Mouse (Mus musculus) urinary bladder, adult 18-20 months (tissue): ENCODE measurements around the gene Gm26992.
"Not testable (repeated sequence)": the region's sequence is repeated elsewhere in the genome, so short reads cannot be mapped to it uniquely, and the experiment has no call there.

Experiments
- DNase-seq, 2 experiments: peaks; one replicate each; pipeline ENCODE4 v3.0.0; 2022; ENCODE audit warnings: low spot score in 2 of 2, mixed read lengths in 2 of 2

Gm26992 gene

GRCm38 (mm10) chrX:103421710-103422109, at the start of gene Gm26992:
Gene Gm26992, plus strand, starts transcription at chrX:103422010.
- DNase-seq, result no peak

- DNase-seq, result no peak
These were observed 47.6 kb upstream of the Gm26992 start for GRCm38 (mm10) chrX:103374250-103374649.

GRCm38 (mm10) chrX:103384528-103384927, 37.3 kb upstream of the Gm26992 start:
- DNase-seq, result no peak

GRCm38 (mm10) chrX:103388131-103388530, 33.7 kb upstream of the Gm26992 start:
- no peak for DNase-seq

- DNase-seq, result no peak
These were observed 28.0 kb upstream of the Gm26992 start for GRCm38 (mm10) chrX:103393841-103394240.

- no peak for DNase-seq
These were observed 16.8 kb upstream of the Gm26992 start for GRCm38 (mm10) chrX:103405021-103405420.

- no peak for DNase-seq
These were observed 7.6 kb upstream of the Gm26992 start, which contains the start of gene Tsx for GRCm38 (mm10) chrX:103414167-103414566. Gene Tsx, plus strand, starts transcription at chrX:103414467.

- DNase-seq, result no peak
These were observed 5.9 kb downstream of the Gm26992 start for GRCm38 (mm10) chrX:103427677-103428076.

GRCm38 (mm10) chrX:103432293-103432692, 10.5 kb downstream of the Gm26992 start:
- no peak for DNase-seq

GRCm38 (mm10) chrX:103438023-103438422, 16.2 kb downstream of the Gm26992 start:
- DNase-seq, result no peak

- no peak for DNase-seq
These were observed 19.0 kb downstream of the Gm26992 start for GRCm38 (mm10) chrX:103440803-103441202.

- DNase-seq, result no peak
These were observed 21.9 kb downstream of the Gm26992 start for GRCm38 (mm10) chrX:103443755-103444154.

GRCm38 (mm10) chrX:103447539-103448169, 25.8 kb downstream of the Gm26992 start:
- DNase-seq, result peak; percentile 15 to 29

- not testable (repeated sequence) for DNase-seq
These were observed 26.6 kb downstream of the Gm26992 start for GRCm38 (mm10) chrX:103448429-103448828.

- not testable (repeated sequence) for DNase-seq
These were observed 27.3 kb downstream of the Gm26992 start for GRCm38 (mm10) chrX:103448943-103449722.

- no peak for DNase-seq
These were observed 31.0 kb downstream of the Gm26992 start for GRCm38 (mm10) chrX:103452815-103453214.

GRCm38 (mm10) chrX:103460056-103460455, 38.2 kb downstream of the Gm26992 start:
- DNase-seq, result no peak

GRCm38 (mm10) chrX:103468998-103469397, 47.2 kb downstream of the Gm26992 start:
- no peak for DNase-seq

GRCm38 (mm10) chrX:103472346-103472745, 50.5 kb downstream of the Gm26992 start:
- DNase-seq, result no peak

- DNase-seq, result peak in 1 of 2 experiments; percentile 33
These were observed 55.7 kb downstream of the Gm26992 start for GRCm38 (mm10) chrX:103477507-103477906.

GRCm38 (mm10) chrX:103481243-103482096, 59.7 kb downstream of the Gm26992 start:
- DNase-seq, result peak in 1 of 2 experiments; percentile 13

- DNase-seq, result no peak
These were observed 60.3 kb downstream of the Gm26992 start for GRCm38 (mm10) chrX:103482097-103482451.
